Mouse (Mus musculus): Measurements from ENCODE around the gene Lpo.

The Lpo gene

DNA sequence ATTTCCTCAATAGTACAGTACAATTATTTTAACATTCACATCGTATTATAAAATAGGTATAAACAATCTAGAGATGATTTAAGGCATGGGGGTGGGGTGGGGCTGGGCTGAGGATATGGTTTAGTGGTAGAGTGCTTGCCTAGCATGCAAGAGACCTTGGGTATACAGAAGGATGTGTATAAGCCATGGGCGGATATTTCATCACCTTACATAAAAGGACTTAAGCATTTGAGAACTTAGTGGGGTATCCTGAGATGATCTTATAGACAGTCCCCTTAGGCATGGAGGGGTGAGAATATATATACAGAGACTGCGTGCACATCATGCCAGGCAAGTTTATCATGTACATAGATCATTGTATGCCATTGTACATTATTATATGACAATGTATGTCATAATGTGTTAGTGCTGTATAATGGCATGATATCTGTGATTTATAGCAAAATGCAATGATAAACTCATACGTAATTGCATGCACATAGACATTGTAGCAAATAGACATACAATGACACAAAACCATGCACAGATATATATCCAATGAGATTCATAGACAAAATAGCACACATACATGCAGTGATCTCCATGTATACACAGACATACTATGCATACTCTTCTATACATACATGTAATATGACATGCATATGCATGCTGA, 69.0 kb downstream of the Lpo start:
- in situ Hi-C loops (cut with MboI, MseI) = loop anchor here (10.0 kb wide), 1 partner anchor 944 kb away; no protein-coding TSS in a partner anchor

DNA sequence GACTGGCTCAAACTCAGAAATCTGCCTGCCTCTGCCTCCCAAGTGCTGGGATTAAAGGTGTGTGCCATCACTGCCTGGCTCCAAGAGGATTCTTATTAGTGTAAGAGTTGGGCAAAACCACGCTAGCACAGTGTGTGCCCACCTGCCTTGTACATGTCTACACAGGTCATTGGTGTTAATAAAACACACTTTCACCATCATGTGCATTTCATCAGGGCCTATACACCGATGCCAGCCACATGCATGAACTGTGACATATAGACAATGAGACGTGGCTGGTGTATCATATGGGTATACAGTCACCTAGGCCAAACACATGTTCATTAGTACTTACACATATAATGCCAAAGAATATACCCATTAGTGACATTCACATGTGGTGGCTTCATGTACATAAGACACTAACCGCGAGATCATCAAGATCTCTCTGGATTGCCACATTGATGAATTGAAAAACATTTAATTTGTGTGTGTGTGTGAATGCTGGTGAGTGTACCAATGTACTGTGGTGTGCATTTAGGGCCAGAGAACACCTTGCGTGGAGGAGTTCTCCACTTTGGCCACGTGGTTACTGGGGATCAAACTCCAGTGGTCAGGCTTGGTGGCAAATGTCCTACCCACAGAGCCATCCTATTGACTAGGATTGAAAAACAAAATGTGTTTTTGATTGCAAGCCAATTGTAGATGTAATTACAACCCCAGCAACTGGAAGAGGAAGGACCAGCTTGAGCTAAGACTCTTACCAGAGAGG, 69.8 kb downstream of the Lpo start:
- in situ Hi-C loops (cut with MboI, MseI) = loop anchor here (10.0 kb wide), 1 partner anchor 944 kb away; no protein-coding TSS in a partner anchor

DNA sequence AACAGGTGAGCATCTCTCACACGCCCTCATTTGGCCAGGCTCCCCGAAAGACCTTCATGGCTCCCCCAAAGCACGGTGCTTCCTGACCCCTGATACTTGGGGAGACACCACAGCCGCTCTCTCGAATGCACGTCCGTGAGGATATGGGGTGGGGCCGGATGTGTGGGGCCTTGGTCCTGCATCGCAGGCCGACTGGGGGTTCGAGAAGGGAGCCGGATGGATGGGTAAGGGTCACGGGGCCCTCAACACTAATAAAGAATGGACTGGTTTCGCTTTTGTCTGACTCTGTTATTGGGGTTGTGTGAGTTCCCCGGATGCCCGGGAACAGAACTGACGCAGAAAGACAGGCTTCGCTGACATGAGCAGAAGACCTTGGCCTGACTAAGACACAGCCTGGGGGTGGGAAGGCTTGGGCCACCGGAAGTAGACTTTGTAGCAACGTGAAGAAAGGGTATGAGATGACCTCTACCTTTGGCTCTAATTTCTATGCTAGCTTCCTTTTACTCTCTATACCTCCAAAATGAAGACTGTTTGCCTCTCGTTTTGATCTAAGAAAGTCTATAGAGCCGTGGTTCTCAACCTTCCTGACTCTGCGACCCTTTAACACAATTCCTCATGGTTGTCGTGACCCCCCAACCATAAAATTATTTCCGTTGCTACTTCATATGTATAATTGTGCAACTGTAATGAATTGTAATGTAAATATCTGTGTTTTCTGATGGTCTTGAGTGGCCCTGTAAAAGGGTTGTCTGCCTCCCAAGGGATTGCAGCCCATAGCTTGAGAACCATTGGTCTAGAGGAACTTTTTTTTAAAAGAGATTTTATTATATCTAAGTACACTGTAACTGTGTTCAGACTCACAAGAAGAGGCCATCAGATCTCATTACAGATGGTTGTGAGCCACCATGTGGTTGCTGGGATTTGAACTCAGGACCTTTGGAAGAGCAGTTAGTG, 70.8 kb downstream of the Lpo start:
- in situ Hi-C loops (cut with MboI, MseI) = loop anchor here (10.0 kb wide), 1 partner anchor 942 kb away; no protein-coding TSS in a partner anchor

All from T-helper 1 cell (primary cell).